Mouse (Mus musculus): ENCODE measurements around the gene Micall1.

DNA sequence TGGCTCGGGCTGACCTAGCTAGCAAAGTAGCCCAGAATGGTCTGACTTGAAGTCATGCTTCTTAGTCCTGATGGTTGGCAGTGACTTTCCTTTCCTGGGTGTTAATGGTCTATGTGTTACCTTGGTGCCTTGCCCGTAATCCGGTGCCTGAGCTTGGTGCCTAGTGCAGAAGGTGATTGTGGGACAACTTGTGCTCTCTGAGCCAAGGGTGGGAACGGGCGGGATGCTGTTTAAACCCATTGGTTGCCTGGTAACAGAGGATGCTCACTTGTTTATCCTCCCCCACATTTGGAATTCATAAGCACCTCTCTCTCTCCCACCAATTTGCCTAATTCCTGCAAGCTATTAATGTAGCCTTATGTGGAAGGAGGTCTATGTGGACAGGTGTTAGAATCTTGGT, 13.2 kb upstream of the Micall1 start:
- TF ChIP-seq CTCF (IDR thresholded peaks at IDR 0.05) (no peak), EP300 (IDR thresholded peaks at IDR 0.05) (no peak)
